Mouse (Mus musculus) stomach, embryonic 16.5 days (tissue): Measurements from ENCODE around the gene Nsun2. TPM values are rescaled to one million over a fixed set of nuclear protein-coding genes. Genes with fewer than 3 reads are reported as not detected.

Experiments
- ATAC-seq: fragments of 200-750 bp; cut with Nextera tagmentation; 2 replicates; pipeline ENCODE4 v1.8.0; 2017; ENCODE audit warnings: moderate number of reproducible peaks, moderate TSS enrichment; ENCODE audit not compliant: insufficient read depth, low FRiP score
- H3K27ac ChIP-seq: fragments of 300-500 bp; sonication (generic); 2 replicates; pipeline ENCODE4 v1.5.1; 2014; ENCODE audit warnings: low read length
- H3K27me3 ChIP-seq: fragments of 300-500 bp; sonication (generic); 2 replicates; pipeline ENCODE4 v1.6.1; 2014; ENCODE audit warnings: low read length, control low read depth, mixed read lengths; ENCODE audit not compliant: control insufficient read depth, insufficient read depth
- H3K36me3 ChIP-seq: fragments of 300-500 bp; sonication (generic); 2 replicates; pipeline ENCODE4 v1.6.1; 2014; ENCODE audit warnings: low read length; ENCODE audit not compliant: control insufficient read depth, insufficient read depth
- H3K4me1 ChIP-seq: fragments of 300-500 bp; sonication (generic); 2 replicates; pipeline ENCODE4 v1.6.1; 2014; ENCODE audit warnings: low read length, control low read depth, mixed read lengths; ENCODE audit not compliant: control insufficient read depth, insufficient read depth
- H3K4me2 ChIP-seq: fragments of 300-500 bp; sonication (generic); 2 replicates; pipeline ENCODE4 v1.6.1; 2014; ENCODE audit warnings: low read depth, low read length, mixed read lengths
- H3K4me3 ChIP-seq: fragments of 300-500 bp; sonication (generic); replicated peaks from 2 replicates; pipeline ENCODE4 v1.5.1; 2014; ENCODE audit warnings: mild to moderate bottlenecking, low read length
- H3K9ac ChIP-seq: fragments of 300-500 bp; sonication (generic); 2 replicates; pipeline ENCODE4 v1.6.1; 2014; ENCODE audit warnings: low read length
- H3K9me3 ChIP-seq: fragments of 300-500 bp; sonication (generic); replicated peaks from 2 replicates; pipeline ENCODE4 v1.6.1; 2016; ENCODE audit warnings: low read length, control low read depth; ENCODE audit not compliant: control insufficient read depth
- WGBS: fragments of 180-500 bp; shearing (Covaris S2); extraction: QIAGEN DNeasy Blood & Tissue Kit; methylation state at CpG from one replicate; pipeline ENCODE4 v1.1.7; 2014; 5-methylcytosine and 5-hydroxymethylcytosine counted together
- polyA plus RNA-seq: library from polyadenylated mRNA; unstranded; fragments of >200 nt; fragmentation: Nextera tagmentation; extraction: Ambion mirVana; gene quantifications from 2 replicates; pipeline ENCODE4 v1.2.1, GENCODE M21; 2015

The Nsun2 gene
- polyA plus RNA-seq, 1 experiment from 2014 or later, result 108 TPM

DNA sequence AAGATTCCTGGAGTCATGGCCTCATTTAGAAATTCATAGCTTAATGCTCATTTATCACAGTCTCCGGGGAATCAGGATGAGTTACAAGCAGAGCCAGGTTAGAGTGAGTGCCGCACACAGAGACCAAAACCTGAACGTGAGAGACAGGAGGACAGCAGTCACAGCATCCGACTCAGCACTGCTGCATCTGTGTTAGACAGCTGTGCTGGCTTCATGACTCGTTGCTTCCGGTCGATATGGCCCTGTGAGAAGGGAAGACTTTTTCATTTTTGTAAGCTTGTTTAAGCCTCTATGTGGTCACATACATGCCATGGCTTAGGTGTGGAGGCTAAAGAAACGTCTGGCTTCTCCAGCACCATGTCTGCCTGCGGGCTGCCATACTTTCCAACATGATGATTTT is 104.1 kb downstream of the Nsun2 start:
- Histone ChIP-seq H3K4me3 (no peak overlapping the region), H3K27me3 (no peaks in the 10 kb centered on the region), H3K27ac (no peak overlapping the region), H3K9ac (no peak overlapping the region), H3K4me2 (no peak overlapping the region), H3K4me1 (no peaks in the 10 kb centered on the region), H3K9me3 (no peaks in the 10 kb centered on the region), H3K36me3 (peaks cover 11% of the 10 kb centered on the region)
- no peak for ATAC-seq
- WGBS, result 83% methylated on average over 9 of the region's 9 CpGs

DNA sequence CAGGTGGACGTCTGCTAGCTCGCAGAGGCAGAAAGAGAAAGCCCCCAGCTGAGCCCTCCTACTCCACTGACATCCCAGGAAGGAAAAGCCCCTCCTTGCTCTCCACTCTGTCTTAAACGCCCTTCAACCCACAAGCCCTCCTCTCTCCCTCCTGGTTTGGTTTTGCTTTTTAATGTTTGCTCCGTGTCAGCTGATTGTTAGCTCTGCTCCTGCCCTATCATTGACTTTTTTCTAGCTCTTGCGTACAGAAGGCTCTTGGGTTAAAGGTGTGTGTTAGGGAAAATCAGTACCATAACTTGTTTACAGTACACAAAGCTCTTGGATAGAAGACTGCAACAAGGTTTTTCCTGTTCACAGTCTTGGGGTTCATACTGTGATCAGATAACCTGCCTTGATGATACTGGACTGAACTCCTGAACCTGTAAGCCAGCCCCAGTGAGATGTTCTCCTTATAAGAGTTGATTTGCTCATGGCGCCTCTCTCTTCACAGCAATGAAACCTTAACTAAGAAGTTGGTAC is 104.6 kb downstream of the Nsun2 start:
- Histone ChIP-seq H3K36me3 (peaks cover 11% of the 10 kb centered on the region), H3K9ac (no peak overlapping the region), H3K4me2 (no peak overlapping the region), H3K27ac (no peak overlapping the region), H3K4me3 (no peak overlapping the region), H3K4me1 (no peaks in the 10 kb centered on the region), H3K9me3 (no peaks in the 10 kb centered on the region), H3K27me3 (no peaks in the 10 kb centered on the region)
- 71% methylated on average over 6 of the region's 6 CpGs for WGBS
- ATAC-seq, result no peak

DNA sequence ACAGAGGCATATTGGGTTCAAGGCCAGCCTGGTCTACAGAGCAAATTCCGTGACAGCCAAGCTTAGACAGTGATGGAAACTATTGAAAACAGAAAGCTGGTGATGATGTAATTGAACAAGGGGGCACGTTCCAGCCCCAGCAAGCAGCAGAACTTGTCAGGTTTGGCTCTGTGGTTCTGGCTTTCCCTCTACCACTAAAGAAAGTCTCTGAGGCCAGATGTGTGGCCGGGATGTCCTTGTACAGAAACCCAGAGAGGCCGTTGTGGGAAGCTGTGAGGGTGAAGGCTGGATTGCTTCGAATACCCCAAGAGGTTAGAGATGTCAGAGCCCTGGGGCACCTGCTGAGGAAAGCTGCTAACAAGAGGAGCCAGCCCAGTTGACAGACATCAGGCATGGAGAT is 105.7 kb downstream of the Nsun2 start:
- no peak overlapping the region for H3K27ac ChIP-seq
- no peaks in the 10 kb centered on the region for H3K9me3 ChIP-seq
- H3K4me1 ChIP-seq, result no peaks in the 10 kb centered on the region
- no peak for ATAC-seq
- H3K4me3 ChIP-seq, result no peak overlapping the region
- peaks cover 11% of the 10 kb centered on the region; the same call in 1 of the 2 replicates for H3K36me3 ChIP-seq
- no peaks in the 10 kb centered on the region for H3K27me3 ChIP-seq
- no peak overlapping the region for H3K4me2 ChIP-seq
- H3K9ac ChIP-seq, result no peak overlapping the region
- 84% methylated on average over 5 of the region's 5 CpGs for WGBS

DNA sequence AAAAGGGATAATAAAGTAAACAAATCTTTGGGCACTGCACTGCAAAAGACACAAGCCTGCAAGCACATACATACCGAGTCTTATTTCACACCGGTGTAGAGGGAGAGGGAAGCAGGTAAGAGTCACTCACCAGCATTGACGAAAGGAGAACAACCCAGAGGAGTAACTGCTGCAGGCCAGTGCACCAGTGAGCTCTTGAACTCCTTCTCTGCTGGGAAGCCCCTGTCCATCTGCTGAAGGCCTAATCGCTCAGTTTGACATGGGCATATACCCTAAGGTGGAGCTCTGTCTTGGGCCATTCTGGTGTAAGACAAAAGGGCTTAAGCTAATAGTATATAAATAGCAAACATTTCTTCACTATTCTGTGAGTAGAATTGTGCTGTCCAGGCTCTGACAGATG is 106.6 kb downstream of the Nsun2 start:
- H3K9me3 ChIP-seq, result no peaks in the 10 kb centered on the region
- no peak overlapping the region for H3K9ac ChIP-seq
- H3K4me1 ChIP-seq, result no peaks in the 10 kb centered on the region
- WGBS, result 88% methylated on average over 4 of the region's 4 CpGs
- 0 out of 2 replicates have a peak, but pooled peaks cover 5% of the 10 kb centered on the region for H3K36me3 ChIP-seq
- H3K27ac ChIP-seq, result no peak overlapping the region
- H3K27me3 ChIP-seq, result no peaks in the 10 kb centered on the region
- H3K4me2 ChIP-seq, result no peak overlapping the region
- no peak overlapping the region for H3K4me3 ChIP-seq
- ATAC-seq, result no peak

DNA sequence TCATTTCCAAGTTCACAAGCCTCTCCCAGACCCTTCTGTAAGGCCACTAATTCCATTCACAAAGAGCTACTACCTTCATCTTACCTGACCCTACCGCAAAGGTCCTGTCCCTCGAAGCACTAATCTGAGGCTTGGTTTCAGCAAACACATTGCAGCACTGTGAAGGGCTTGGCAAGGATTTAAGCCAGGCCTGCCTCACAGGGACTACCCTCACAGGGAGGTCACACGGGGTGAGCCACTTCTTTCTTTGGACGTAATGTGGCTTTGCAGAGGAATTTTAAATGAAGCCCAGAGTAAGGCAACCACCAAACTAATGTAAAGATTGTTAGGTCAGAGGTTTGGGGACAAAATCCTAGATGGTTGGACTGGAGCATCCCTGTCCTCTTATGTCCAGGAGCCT is 107.0 kb downstream of the Nsun2 start:
- Histone ChIP-seq H3K27me3 (no peaks in the 10 kb centered on the region), H3K27ac (no peak overlapping the region), H3K4me1 (no peaks in the 10 kb centered on the region), H3K9me3 (no peaks in the 10 kb centered on the region), H3K9ac (no peak overlapping the region), H3K36me3 (0 out of 2 replicates have a peak, but pooled peaks cover 2% of the 10 kb centered on the region), H3K4me2 (no peak overlapping the region), H3K4me3 (no peak overlapping the region)
- 78% methylated on average over 4 of the region's 4 CpGs for WGBS
- ATAC-seq, result no peak

DNA sequence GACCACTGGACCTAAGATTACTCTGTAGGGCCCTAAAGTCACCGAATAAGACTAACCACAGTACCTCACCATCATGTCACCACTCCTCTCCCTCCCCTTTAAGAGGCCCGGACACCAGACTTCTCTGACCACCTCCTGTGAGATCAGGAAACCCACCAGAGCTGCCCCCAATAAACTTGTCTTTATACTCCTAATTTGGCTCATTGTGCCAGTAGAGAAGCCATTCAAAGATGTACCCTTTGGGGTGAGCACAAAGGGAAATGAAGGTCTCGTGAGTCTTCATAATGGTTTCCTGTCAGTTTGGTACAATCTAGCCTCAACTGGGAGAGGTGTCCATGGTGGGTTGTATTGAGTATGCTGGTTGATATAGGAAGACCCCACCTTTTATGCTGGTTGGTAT is 107.5 kb downstream of the Nsun2 start:
- Histone ChIP-seq H3K36me3 (no peaks in the 10 kb centered on the region), H3K4me3 (no peak overlapping the region)
- 82% methylated on average over 3 of the region's 3 CpGs for WGBS

DNA sequence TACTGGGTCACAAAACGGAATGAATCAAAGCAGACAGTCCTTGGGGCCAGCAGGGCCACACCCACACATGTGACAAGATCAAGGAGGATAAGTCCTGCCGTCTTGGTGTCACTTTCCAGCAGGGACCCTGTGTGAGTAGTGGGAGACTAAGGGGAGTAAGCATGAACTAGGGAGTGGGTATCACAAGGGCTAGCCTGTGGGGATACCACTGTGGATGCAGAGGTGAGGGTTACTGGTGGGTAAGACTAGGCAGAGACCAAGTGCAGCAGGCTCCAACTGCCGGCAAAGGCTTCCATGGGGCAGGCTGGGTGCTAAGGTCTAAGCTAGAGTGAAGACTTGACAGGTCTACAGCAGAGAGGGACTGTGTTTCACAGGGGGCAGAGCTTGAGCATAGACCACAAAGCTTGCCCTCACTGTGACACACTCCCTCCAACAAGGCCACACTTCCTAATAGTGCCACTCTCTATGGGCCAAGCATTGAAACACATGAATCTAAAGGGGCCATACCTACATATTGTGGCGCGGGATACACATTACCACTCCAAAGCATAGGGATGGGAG is 109.2 kb downstream of the Nsun2 start:
- H3K36me3 ChIP-seq, result no peaks in the 10 kb centered on the region
- H3K9ac ChIP-seq, result no peak overlapping the region
- no peak overlapping the region for H3K4me2 ChIP-seq
- 68% methylated on average over 5 of the region's 5 CpGs for WGBS
- H3K4me1 ChIP-seq, result no peaks in the 10 kb centered on the region
- ATAC-seq, result no peak
- H3K27ac ChIP-seq, result no peak overlapping the region
- no peaks in the 10 kb centered on the region for H3K9me3 ChIP-seq
- no peak overlapping the region for H3K4me3 ChIP-seq
- H3K27me3 ChIP-seq, result no peaks in the 10 kb centered on the region

More for the DNA sequence above, 107.5 kb downstream of the Nsun2 start:
- H3K27me3 ChIP-seq, result no peaks in the 10 kb centered on the region
- H3K4me2 ChIP-seq, result no peak overlapping the region
- H3K27ac ChIP-seq, result no peak overlapping the region
- H3K9ac ChIP-seq, result no peak overlapping the region
- ATAC-seq, result no peak
- H3K4me1 ChIP-seq, result no peaks in the 10 kb centered on the region
- H3K9me3 ChIP-seq, result no peaks in the 10 kb centered on the region

DNA sequence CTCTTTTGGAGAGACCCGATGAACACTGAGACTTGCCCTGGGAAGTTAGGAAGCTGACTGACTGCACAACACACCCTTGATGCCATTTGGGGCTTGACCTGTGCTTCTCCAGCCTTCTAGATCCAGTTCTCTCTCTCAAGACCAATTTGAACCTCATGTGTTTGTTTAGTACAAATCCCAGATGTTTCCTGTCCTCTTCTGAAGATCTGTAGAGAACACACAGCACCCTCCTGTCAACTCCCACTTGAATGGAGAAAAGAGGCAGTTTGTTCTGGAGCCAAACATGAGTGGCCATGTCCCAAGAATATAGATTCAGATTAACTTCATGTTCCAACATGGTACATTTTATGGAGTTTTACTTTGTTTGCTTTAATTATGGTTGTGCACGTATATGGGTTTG is 110.4 kb downstream of the Nsun2 start:
- no peak overlapping the region for H3K27ac ChIP-seq

DNA sequence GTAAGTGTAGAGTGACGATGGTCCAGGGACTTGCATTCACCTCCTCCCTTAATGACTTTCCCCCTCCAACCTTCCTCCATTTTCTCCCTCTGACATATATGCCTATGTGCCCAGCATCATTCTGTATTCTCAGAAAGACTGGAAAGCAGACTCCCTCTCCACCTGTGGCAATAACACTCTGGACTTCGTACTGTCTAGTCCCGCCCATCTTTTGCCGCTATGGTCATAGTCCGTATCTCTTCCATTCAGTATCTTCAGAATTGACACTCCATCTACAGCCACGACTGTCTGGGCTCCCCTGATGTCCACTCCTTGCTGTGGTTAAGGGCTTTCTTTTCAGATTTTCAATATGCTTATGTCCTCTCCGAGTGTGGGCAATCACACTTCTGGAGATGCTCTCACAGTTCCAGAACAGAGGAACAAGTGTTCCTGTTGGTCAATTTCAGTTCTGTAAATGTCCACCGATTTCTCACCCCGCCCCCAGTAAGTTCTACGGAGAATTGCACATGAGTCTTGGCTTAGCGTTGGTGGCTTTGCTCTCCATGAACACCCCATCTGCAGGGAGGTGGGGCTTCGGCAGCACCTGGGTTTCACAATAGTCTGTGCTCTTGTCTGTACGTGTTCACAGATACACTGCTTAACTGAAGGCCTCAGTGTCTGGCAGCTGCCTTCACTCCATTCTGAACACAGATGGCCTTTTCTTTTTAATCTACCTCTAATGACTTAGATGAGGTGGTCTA is 111.1 kb downstream of the Nsun2 start:
- 72% methylated on average over 13 of the region's 13 CpGs for WGBS
- Histone ChIP-seq H3K4me3 (no peak overlapping the region), H3K9me3 (no peaks in the 10 kb centered on the region), H3K4me2 (no peak overlapping the region), H3K36me3 (no peaks in the 10 kb centered on the region), H3K4me1 (no peaks in the 10 kb centered on the region), H3K27me3 (no peaks in the 10 kb centered on the region), H3K9ac (no peak overlapping the region), H3K27ac (no peak overlapping the region)
- no peak for ATAC-seq

More for the DNA sequence above, 110.4 kb downstream of the Nsun2 start:
- Histone ChIP-seq H3K9ac (no peak overlapping the region), H3K27me3 (no peaks in the 10 kb centered on the region), H3K36me3 (no peaks in the 10 kb centered on the region), H3K4me2 (no peak overlapping the region), H3K4me3 (no peak overlapping the region), H3K4me1 (no peaks in the 10 kb centered on the region), H3K9me3 (no peaks in the 10 kb centered on the region)
- no peak for ATAC-seq
- WGBS, result 74% methylated on average over 2 of the region's 2 CpGs
